In the genomic region with DNA sequence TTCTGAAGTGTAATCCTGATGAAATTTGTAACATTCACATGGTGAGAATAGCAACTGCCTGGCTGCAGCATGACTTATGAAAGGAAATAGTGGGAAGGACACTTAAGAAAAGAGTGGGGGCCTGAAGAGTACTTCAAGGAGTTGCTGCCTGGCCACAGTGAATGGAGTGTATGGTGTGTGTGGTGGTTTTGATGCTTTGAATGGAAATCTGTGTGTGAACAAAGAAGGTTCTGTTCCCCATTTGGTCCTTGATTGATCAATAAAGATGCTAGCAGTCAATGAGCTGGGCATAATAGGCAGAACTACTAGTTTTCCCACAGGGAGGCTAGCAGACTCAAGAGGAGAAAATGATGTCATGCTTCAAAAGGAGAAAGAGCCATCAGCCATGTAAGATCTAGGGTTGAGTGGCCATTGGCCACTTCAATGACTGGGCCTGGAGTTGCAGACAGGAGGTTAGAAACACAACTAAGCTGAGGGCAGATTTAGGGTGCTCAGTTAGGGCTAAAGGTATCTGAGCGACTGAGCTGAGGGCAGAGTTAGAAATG, we compare ENCODE assay signal across 19 mouse cellular contexts.
A peak's percentile ranks its signal among the peaks of the same experiment; 100 is the strongest.
DNase-seq lines count a peak whose midpoint lies in the region; ATAC-seq lines count a peak whose summit lies in the region.
"Had no signal": no experiment of that assay in that cellular context is flagged by ENCODE, and none has a peak within 500 bp of the region (broad histone marks: within the 10 kb centered on the region; RNA-seq: fewer than 3 reads in every experiment).

No protein-coding gene starts in this region.

- no peak overlapping the region for H3K9ac ChIP-seq in embryonic facial prominence, embryonic 11.5 days (replicated peaks; ENCODE audit: low read length)
- H3K9ac ChIP-seq in midbrain, embryonic 12.5 days (replicated peaks), result no peak overlapping the region
- H3K9ac ChIP-seq in midbrain, embryonic 14.5 days (replicated peaks; ENCODE audit: low read length), result no peak overlapping the region
- H3K9ac ChIP-seq in forebrain, embryonic 12.5 days, result no peak overlapping the region
- no peak overlapping the region for H3K9ac ChIP-seq in forebrain, embryonic 16.5 days (replicated peaks; ENCODE audit: low read depth, low read length)
- H3K9ac ChIP-seq: embryonic facial prominence, embryonic 13.5 days; heart, embryonic 12.5 days; hindbrain, embryonic 12.5 days; intestine, embryonic 15.5 days had no signal

- H3K27me3 ChIP-seq in embryonic facial prominence, embryonic 11.5 days (ENCODE audit: control insufficient read depth, insufficient read depth, low read length), result no peaks in the 10 kb centered on the region
- no peaks in the 10 kb centered on the region for H3K27me3 ChIP-seq in embryonic facial prominence, embryonic 10.5 days (replicated peaks; ENCODE audit: low read depth, poor library complexity, severe bottlenecking)
- no peaks in the 10 kb centered on the region for H3K27me3 ChIP-seq in midbrain, embryonic 12.5 days
- no peaks in the 10 kb centered on the region for H3K27me3 ChIP-seq in midbrain, embryonic 14.5 days (ENCODE audit: control insufficient read depth, insufficient read depth, low read length)
- H3K27me3 ChIP-seq in forebrain, embryonic 12.5 days, result no peaks in the 10 kb centered on the region
- no peaks in the 10 kb centered on the region for H3K27me3 ChIP-seq in forebrain, embryonic 16.5 days (replicated peaks; ENCODE audit: control insufficient read depth, insufficient read depth, low read length)
- H3K27me3 ChIP-seq: embryonic facial prominence, embryonic 13.5 days; heart, embryonic 12.5 days; hindbrain, embryonic 12.5 days; intestine, embryonic 15.5 days had no signal

- H3K9me3 ChIP-seq in embryonic facial prominence, embryonic 11.5 days (replicated peaks; ENCODE audit: control insufficient read depth, low read length), result no peaks in the 10 kb centered on the region
- H3K9me3 ChIP-seq in embryonic facial prominence, embryonic 10.5 days, result no peaks in the 10 kb centered on the region
- H3K9me3 ChIP-seq in midbrain, embryonic 12.5 days, result no peaks in the 10 kb centered on the region
- H3K9me3 ChIP-seq in midbrain, embryonic 14.5 days (ENCODE audit: control insufficient read depth, low read length), result no peaks in the 10 kb centered on the region
- H3K9me3 ChIP-seq in forebrain, embryonic 12.5 days, result no peaks in the 10 kb centered on the region
- no peaks in the 10 kb centered on the region for H3K9me3 ChIP-seq in forebrain, embryonic 16.5 days (ENCODE audit: control insufficient read depth, low read length)
- H3K9me3 ChIP-seq: embryonic facial prominence, embryonic 13.5 days; heart, embryonic 12.5 days; hindbrain, embryonic 12.5 days; intestine, embryonic 15.5 days had no signal

- 90% methylated on average over 1 of the region's 1 CpGs for WGBS in embryonic facial prominence, embryonic 11.5 days
- WGBS in embryonic facial prominence, embryonic 10.5 days, result 76% methylated on average over 1 of the region's 1 CpGs
- WGBS in midbrain, embryonic 12.5 days, result 74% methylated on average over 1 of the region's 1 CpGs
- 94% methylated on average over 1 of the region's 1 CpGs for WGBS in midbrain, embryonic 14.5 days
- WGBS in forebrain, embryonic 12.5 days, result 50% methylated on average over 1 of the region's 1 CpGs
- 67% methylated on average over 1 of the region's 1 CpGs for WGBS in forebrain, embryonic 16.5 days

- H3K4me1 ChIP-seq in embryonic facial prominence, embryonic 11.5 days (ENCODE audit: control insufficient read depth, insufficient read depth, low read length), result no peaks in the 10 kb centered on the region
- H3K4me1 ChIP-seq in embryonic facial prominence, embryonic 10.5 days, result 0 out of 2 replicates have a peak, but pooled peaks cover 2% of the 10 kb centered on the region
- H3K4me1 ChIP-seq in midbrain, embryonic 12.5 days, result peaks cover 6% of the 10 kb centered on the region; the same call in 1 of the 2 replicates
- H3K4me1 ChIP-seq in midbrain, embryonic 14.5 days (ENCODE audit: control insufficient read depth, insufficient read depth, low read length), result no peaks in the 10 kb centered on the region
- H3K4me1 ChIP-seq in forebrain, embryonic 12.5 days, result peaks cover 12% of the 10 kb centered on the region; the same call in 1 of the 2 replicates
- no peaks in the 10 kb centered on the region; the same call in 1 of the 2 replicates for H3K4me1 ChIP-seq in forebrain, embryonic 16.5 days (replicated peaks; ENCODE audit: control insufficient read depth, insufficient read depth, low read length)
- H3K4me1 ChIP-seq: embryonic facial prominence, embryonic 13.5 days; heart, embryonic 12.5 days; hindbrain, embryonic 12.5 days; intestine, embryonic 15.5 days had no signal

- DNase-seq in embryonic facial prominence, embryonic 11.5 days (ENCODE audit: low spot score), result peak; percentile 9
- DNase-seq in embryonic facial prominence, embryonic 10.5 days (ENCODE audit: low spot score), result no peak
- no peak for DNase-seq in midbrain, embryonic 14.5 days
- DNase-seq in ovary, postnatal 14 days (ENCODE audit: low spot score), result no peak
- DNase-seq: adrenal gland, postnatal 14 days; cerebellum, adult 18-20 months; cerebellum, adult 9-11 months; cerebellum, postnatal 36 days; gastrocnemius, postnatal 14 days; heart, adult 2 months; kidney, adult 18-20 months had no signal

- no peaks in the 10 kb centered on the region for H3K36me3 ChIP-seq in embryonic facial prominence, embryonic 11.5 days (replicated peaks; ENCODE audit: control insufficient read depth, insufficient read depth, low read depth, low read length)
- H3K36me3 ChIP-seq in embryonic facial prominence, embryonic 10.5 days (replicated peaks), result no peaks in the 10 kb centered on the region
- no peaks in the 10 kb centered on the region for H3K36me3 ChIP-seq in midbrain, embryonic 12.5 days
- H3K36me3 ChIP-seq in midbrain, embryonic 14.5 days (ENCODE audit: control insufficient read depth, insufficient read depth, low read length), result no peaks in the 10 kb centered on the region
- H3K36me3 ChIP-seq in forebrain, embryonic 12.5 days (replicated peaks), result no peaks in the 10 kb centered on the region
- H3K36me3 ChIP-seq in forebrain, embryonic 16.5 days (ENCODE audit: control insufficient read depth, insufficient read depth), result no peaks in the 10 kb centered on the region
- H3K36me3 ChIP-seq: embryonic facial prominence, embryonic 13.5 days; heart, embryonic 12.5 days; hindbrain, embryonic 12.5 days; intestine, embryonic 15.5 days had no signal

- H3K4me3 ChIP-seq in embryonic facial prominence, embryonic 11.5 days (ENCODE audit: low read depth, low read length), result no peak overlapping the region
- H3K4me3 ChIP-seq in embryonic facial prominence, embryonic 10.5 days, result no peak overlapping the region
- no peak overlapping the region for H3K4me3 ChIP-seq in midbrain, embryonic 12.5 days
- H3K4me3 ChIP-seq in midbrain, embryonic 14.5 days (replicated peaks; ENCODE audit: low read depth, low read length), result no peak overlapping the region
- H3K4me3 ChIP-seq in forebrain, embryonic 12.5 days (replicated peaks), result no peak overlapping the region
- no peak overlapping the region for H3K4me3 ChIP-seq in forebrain, embryonic 16.5 days (replicated peaks; ENCODE audit: low read length)
- H3K4me3 ChIP-seq: embryonic facial prominence, embryonic 13.5 days; heart, adult 2 months; heart, embryonic 12.5 days; hindbrain, embryonic 12.5 days; intestine, embryonic 15.5 days had no signal

- H3K4me2 ChIP-seq in embryonic facial prominence, embryonic 11.5 days (ENCODE audit: low read depth, low read length), result no peak overlapping the region
- no peak overlapping the region for H3K4me2 ChIP-seq in midbrain, embryonic 12.5 days (replicated peaks)
- H3K4me2 ChIP-seq in midbrain, embryonic 14.5 days (ENCODE audit: low read length), result no peak overlapping the region
- H3K4me2 ChIP-seq in forebrain, embryonic 12.5 days, result no peak overlapping the region
- no peak overlapping the region for H3K4me2 ChIP-seq in forebrain, embryonic 16.5 days (ENCODE audit: low read length)
- H3K4me2 ChIP-seq: embryonic facial prominence, embryonic 13.5 days; heart, embryonic 12.5 days; hindbrain, embryonic 12.5 days; intestine, embryonic 15.5 days had no signal

- no peak overlapping the region for H3K27ac ChIP-seq in embryonic facial prominence, embryonic 11.5 days (replicated peaks; ENCODE audit: low read depth, low read length)
- no peak overlapping the region for H3K27ac ChIP-seq in embryonic facial prominence, embryonic 10.5 days (replicated peaks)
- H3K27ac ChIP-seq in midbrain, embryonic 12.5 days (replicated peaks), result no peak overlapping the region
- no peak overlapping the region for H3K27ac ChIP-seq in midbrain, embryonic 14.5 days (replicated peaks; ENCODE audit: low read depth, low read length)
- H3K27ac ChIP-seq in forebrain, embryonic 12.5 days, result no peak overlapping the region
- H3K27ac ChIP-seq in forebrain, embryonic 16.5 days (ENCODE audit: low read length), result no peak overlapping the region
- H3K27ac ChIP-seq: embryonic facial prominence, embryonic 13.5 days; heart, adult 2 months; hindbrain, embryonic 12.5 days; intestine, embryonic 15.5 days had no signal

- ATAC-seq in embryonic facial prominence, embryonic 11.5 days (replicated peaks; ENCODE audit: insufficient number of reproducible peaks, low FRiP score, low TSS enrichment, low read depth), result no peak
- ATAC-seq in midbrain, embryonic 12.5 days (ENCODE audit: low FRiP score, low read depth), result peak; percentile 61; the same call in 1 of the 2 replicates
- no peak for ATAC-seq in midbrain, embryonic 14.5 days (ENCODE audit: low FRiP score, low TSS enrichment)
- peak; percentile 70 for ATAC-seq in forebrain, embryonic 12.5 days (ENCODE audit: low FRiP score)
- peak; percentile 52; the same call in 1 of the 2 replicates for ATAC-seq in forebrain, embryonic 16.5 days
- ATAC-seq in erythroid progenitor cell, adult 5-6 weeks (replicated peaks; ENCODE audit: low FRiP score, poor library complexity, severe bottlenecking), result no peak
- ATAC-seq: intestine, embryonic 15.5 days had no signal

Comparison
In these comparisons a context has a peak if more than half of its experiments do, and no peak if none do; other contexts are left out.
1. ATAC-seq: peak in midbrain, embryonic 12.5 days (single experiment), forebrain, embryonic 12.5 days (single experiment) and forebrain, embryonic 16.5 days (single experiment); none in embryonic facial prominence, embryonic 11.5 days (single experiment), midbrain, embryonic 14.5 days (single experiment) and erythroid progenitor cell, adult 5-6 weeks (single experiment).